Mouse (Mus musculus) gastrocnemius, adult 18-20 months (tissue): ENCODE measurements around the gene Dhx16. TPM values are rescaled to one million over a fixed set of nuclear protein-coding genes. Genes with fewer than 3 reads are reported as not detected.
A peak's percentile ranks its signal among the peaks of the same experiment; 100 is the strongest.
"Not testable (repeated sequence)": the region's sequence is repeated elsewhere in the genome, so short reads cannot be mapped to it uniquely, and the experiment has no call there.

Experiments used
- DNase-seq: peaks from one replicate; pipeline ENCODE4 v3.0.0; 2021; ENCODE audit warnings: low spot score
- microRNA-seq: library from miRNA; unstranded; fragments of <30 nt; microRNA quantifications from one replicate; pipeline ENCODE4 v1.2.0, GENCODE M21; 2021
- total RNA-seq, 2 experiments: library from RNA; stranded (reverse); gene quantifications; 2 replicates each; pipeline ENCODE4 v1.2.3; 2021

Dhx16 gene
- total RNA-seq, 2 experiments from 2014 or later: 11.7 to 14.1 TPM

GRCm38 (mm10) chr17:35920384-35920783 is 40.8 kb downstream of the Dhx16 start:
- DNase-seq: no peak

GRCm38 (mm10) chr17:35920862-35921562 is 41.4 kb downstream of the Dhx16 start:
- peak; percentile 41 for DNase-seq

GRCm38 (mm10) chr17:35921710-35922109 is 42.1 kb downstream of the Dhx16 start:
- no peak for DNase-seq

- DNase-seq: no peak
Observed at GRCm38 (mm10) chr17:35922566-35922965, 42.9 kb downstream of the Dhx16 start.

- no peak for DNase-seq
Observed at GRCm38 (mm10) chr17:35923281-35923680, 43.7 kb downstream of the Dhx16 start.

GRCm38 (mm10) chr17:35927471-35927870 is 47.9 kb downstream of the Dhx16 start:
- no peak for DNase-seq

GRCm38 (mm10) chr17:35929534-35929933 is 49.9 kb downstream of the Dhx16 start:
- no peak for DNase-seq

GRCm38 (mm10) chr17:35930627-35931026 is 51.0 kb downstream of the Dhx16 start:
- DNase-seq: no peak

- DNase-seq: no peak
Observed at GRCm38 (mm10) chr17:35932608-35933007, 53.0 kb downstream of the Dhx16 start.

- not testable (repeated sequence) for DNase-seq
Observed at GRCm38 (mm10) chr17:35935763-35936162, 56.1 kb downstream of the Dhx16 start.

- DNase-seq: no peak
Observed at GRCm38 (mm10) chr17:35937700-35938348, 58.2 kb downstream of the Dhx16 start.

GRCm38 (mm10) chr17:35939108-35939507 is 59.5 kb downstream of the Dhx16 start:
- no peak for DNase-seq

GRCm38 (mm10) chr17:35939941-35940340 is 60.3 kb downstream of the Dhx16 start:
- no peak for DNase-seq

Small RNA genes lying within 50 kb of the gene (microRNA-seq; reads per million reads assigned to microRNA genes)
- gene Gm28033 (not detected), gene Mir1894 (not detected)

Other genes starting within 250 kb of the Dhx16 start
- not detected for gene Mucl3, start 236.1 kb upstream of the Dhx16 start, total RNA-seq
- 10 to 100 TPM in 1 of 2 experiments, 1 to 10 TPM in 1; 9.8 to 13.7 TPM for gene Vars2, start 212.2 kb upstream of the Dhx16 start, total RNA-seq
- 10 to 100 TPM; 17.7 to 18.9 TPM for gene Gtf2h4, start 206.1 kb upstream of the Dhx16 start, total RNA-seq
- gene Ddr1, start 175.2 kb upstream of the Dhx16 start, total RNA-seq: 10 to 100 TPM; 12.4 to 17.1 TPM
- gene Ier3, start 58.1 kb upstream of the Dhx16 start, total RNA-seq: 1 to 10 TPM; 7.1 to 8.0 TPM
- gene Flot1, start 56.6 kb upstream of the Dhx16 start, total RNA-seq: 10 to 100 TPM; 58.1 to 61.3 TPM
- 10 to 100 TPM; 25.7 to 34.7 TPM for gene Tubb5, start 41.5 kb upstream of the Dhx16 start, total RNA-seq
- gene Mdc1, start 38.3 kb upstream of the Dhx16 start, total RNA-seq: 1 to 10 TPM; 4.2 to 6.7 TPM
- 1 to 10 TPM in 1 of 2 experiments, under 1 TPM in 1; 0.68 to 1.5 TPM for gene Nrm, start 18.5 kb upstream of the Dhx16 start, total RNA-seq
- gene Ppp1r18, start 14.2 kb upstream of the Dhx16 start, total RNA-seq: 1 to 10 TPM; 4.1 to 5.8 TPM
- gene 2310061I04Rik, start 17.6 kb downstream of the Dhx16 start, total RNA-seq: 10 to 100 TPM; 78.6 to 79.3 TPM
- gene Atat1, start 30.3 kb downstream of the Dhx16 start, total RNA-seq: 1 to 10 TPM; 3.9 to 4.8 TPM
- 10 to 100 TPM; 61.6 to 62.4 TPM for gene Mrps18b, start 36.6 kb downstream of the Dhx16 start, total RNA-seq
- gene Ppp1r10, start 36.6 kb downstream of the Dhx16 start, total RNA-seq: 10 to 100 TPM; 23.2 to 43.9 TPM
- gene Abcf1, start 89.9 kb downstream of the Dhx16 start, total RNA-seq: 10 to 100 TPM; 73.4 to 74.3 TPM
- 10 to 100 TPM; 20.2 to 26.0 TPM for gene Gnl1, start 100.0 kb downstream of the Dhx16 start, total RNA-seq
- gene Prr3, start 100.4 kb downstream of the Dhx16 start, total RNA-seq: 1 to 10 TPM; 2.1 to 3.2 TPM
- gene H2-T24, start 140.7 kb downstream of the Dhx16 start, total RNA-seq: 1 to 10 TPM in 1 of 2 experiments, under 1 TPM in 1; 0.98 to 1.5 TPM
- gene H2-T23, start 153.0 kb downstream of the Dhx16 start, total RNA-seq: 1 to 10 TPM; 7.0 to 9.4 TPM
- 10 to 100 TPM in 1 of 2 experiments, 1 to 10 TPM in 1; 7.9 to 15.7 TPM for gene H2-T22, start 162.9 kb downstream of the Dhx16 start, total RNA-seq
- not detected for gene Gm6034, start 163.1 kb downstream of the Dhx16 start, total RNA-seq
- gene Gm11127, start 178.6 kb downstream of the Dhx16 start, total RNA-seq: 1 to 10 TPM; 1.4 to 3.2 TPM
- not detected for gene Gm19684, start 241.9 kb downstream of the Dhx16 start, total RNA-seq
- gene Gm7030, start 249.6 kb downstream of the Dhx16 start, total RNA-seq: not detected